Mouse (Mus musculus) CH12.LX (cell line): ENCODE measurements around the gene Tbx3. TPM values are rescaled to one million over a fixed set of nuclear protein-coding genes. Genes with fewer than 3 reads are reported as not detected.

ENCODE experiments used
- DNase-seq: peaks from one replicate; pipeline ENCODE4 v3.0.0-alpha.2; 2013; ENCODE audit errors: extremely low read depth
- H3K27ac ChIP-seq: 2 replicates; pipeline ENCODE4 v1.5.1; 2012; ENCODE audit warnings: low read depth, mild to moderate bottlenecking, control low read depth, moderate library complexity; ENCODE audit not compliant: insufficient read depth
- H3K27me3 ChIP-seq: replicated peaks from 2 replicates; pipeline ENCODE3; 2012; ENCODE audit warnings: inconsistent platforms
- H3K36me3 ChIP-seq, 2 experiments: replicated peaks in 1 of 2; 2 replicates each; pipeline versions ENCODE3 to v1.6.1; 2012; ENCODE audit warnings: inconsistent platforms in 1 of 2, low read length in 1 of 2, mild to moderate bottlenecking in 1 of 2, mixed read lengths in 1 of 2, moderate library complexity in 1 of 2; ENCODE audit not compliant: control insufficient read depth in 1 of 2, insufficient read depth in 1 of 2
- H3K4me1 ChIP-seq, 2 experiments: 2 replicates each; pipeline ENCODE4 v1.6.1; 2012; ENCODE audit warnings: inconsistent platforms in 1 of 2, moderate library complexity in 1 of 2; ENCODE audit not compliant: insufficient read depth in 2 of 2, control insufficient read depth in 1 of 2
- H3K4me2 ChIP-seq: 2 replicates; pipeline ENCODE4 v1.6.1; 2012; ENCODE audit warnings: low read depth, mild to moderate bottlenecking, control low read depth; ENCODE audit not compliant: poor library complexity, insufficient read depth, severe bottlenecking
- H3K4me3 ChIP-seq, 3 experiments: fragments of 150-350 bp in 1 of 3; sonication (generic) in 1 of 3; replicated peaks in 1 of 3; 2 replicates each; pipeline versions ENCODE3 to v1.5.1; 2011 to 2012; ENCODE audit warnings: low read depth in 2 of 3, low read length in 2 of 3, mild to moderate bottlenecking in 2 of 3, moderate library complexity in 2 of 3, control low read depth in 1 of 3, improper control_type of control experiment in 1 of 3, inconsistent platforms in 1 of 3, mixed read lengths in 1 of 3; ENCODE audit not compliant: poor library complexity in 1 of 3
- H3K79me2 ChIP-seq: replicated peaks from 2 replicates; pipeline ENCODE4 v1.6.1; 2012; ENCODE audit warnings: mild to moderate bottlenecking, moderate library complexity; ENCODE audit not compliant: control insufficient read depth, poor library complexity, insufficient read depth, severe bottlenecking; ENCODE audit errors: extremely low read depth
- H3K9ac ChIP-seq: 2 replicates; pipeline ENCODE4 v1.6.1; 2012; ENCODE audit warnings: low read depth, mild to moderate bottlenecking, control low read depth, moderate library complexity; ENCODE audit not compliant: insufficient read depth
- H3K9me3 ChIP-seq: replicated peaks from 2 replicates; pipeline ENCODE3; 2012; ENCODE audit warnings: low read length, inconsistent platforms, mixed read lengths
- BHLHE40 ChIP-seq: IDR thresholded peaks from 2 replicates; pipeline ENCODE4 v1.6.1; 2011; ENCODE audit warnings: mild to moderate bottlenecking, low read depth, low read length, improper control_type of control experiment
- CHD1 ChIP-seq: IDR thresholded peaks from 2 replicates; pipeline ENCODE4 v1.6.1; 2012; ENCODE audit warnings: low read depth, low read length, improper control_type of control experiment, inconsistent platforms
- CHD2 ChIP-seq: IDR thresholded peaks from 2 replicates; pipeline ENCODE4 v1.6.1; 2011; ENCODE audit warnings: low read length, improper control_type of control experiment
- E2F4 ChIP-seq: IDR thresholded peaks from 2 replicates; pipeline ENCODE4 v1.6.1; 2011; ENCODE audit warnings: low read depth, low read length, improper control_type of control experiment; ENCODE audit not compliant: insufficient replicate concordance
- ELF1 ChIP-seq: IDR thresholded peaks from 2 replicates; pipeline ENCODE4 v1.6.1; 2014; ENCODE audit warnings: low read depth, mild to moderate bottlenecking, inconsistent platforms, low read length, improper control_type of control experiment
- GABPA ChIP-seq: IDR thresholded peaks from 2 replicates; pipeline ENCODE4 v1.6.1; 2012; ENCODE audit warnings: low read depth, low read length, improper control_type of control experiment, inconsistent platforms; ENCODE audit not compliant: insufficient replicate concordance
- HCFC1 ChIP-seq: IDR thresholded peaks from 2 replicates; pipeline ENCODE4 v1.6.1; 2012; ENCODE audit warnings: low read depth, mild to moderate bottlenecking, inconsistent platforms, low read length, improper control_type of control experiment
- JUN ChIP-seq: IDR thresholded peaks from 2 replicates; pipeline ENCODE4 v1.6.1; 2011; ENCODE audit warnings: low read depth, mild to moderate bottlenecking, low read length, improper control_type of control experiment, moderate library complexity; ENCODE audit not compliant: insufficient read depth
- MAFK ChIP-seq: IDR thresholded peaks from 2 replicates; pipeline ENCODE4 v1.6.1; 2011; ENCODE audit warnings: low read length, improper control_type of control experiment; ENCODE audit not compliant: insufficient replicate concordance
- MAX ChIP-seq: IDR thresholded peaks from 2 replicates; pipeline ENCODE4 v1.6.1; 2011; ENCODE audit warnings: low read length, improper control_type of control experiment
- PAX5 ChIP-seq: IDR thresholded peaks from 2 replicates; pipeline ENCODE4 v1.6.1; 2012; ENCODE audit warnings: low read length, inconsistent platforms, mixed read lengths
- POLR2AphosphoS2 ChIP-seq: IDR thresholded peaks from 2 replicates; pipeline ENCODE4 v1.6.1; 2011; ENCODE audit warnings: low read depth, low read length, improper control_type of control experiment
- RAD21 ChIP-seq: IDR thresholded peaks from 2 replicates; pipeline ENCODE4 v1.6.1; 2011; ENCODE audit warnings: low read depth, mild to moderate bottlenecking, low read length, improper control_type of control experiment, moderate library complexity
- RCOR1 ChIP-seq: conservative IDR thresholded peaks from 2 replicates; pipeline ENCODE4 v1.6.1; 2012; ENCODE audit warnings: low read depth, mild to moderate bottlenecking, inconsistent platforms, low read length, improper control_type of control experiment
- USF2 ChIP-seq: conservative IDR thresholded peaks from 2 replicates; pipeline ENCODE4 v1.6.1; 2011; ENCODE audit warnings: low read depth, low read length, improper control_type of control experiment
- dilution Hi-C: fragments of 300-500 bp; cut with MboI; formaldehyde crosslinking; loops from 2 replicates; pipeline ENCODE4 v1.14.3; 2020; ENCODE audit warnings: low sequenced_read_pairs; ENCODE audit not compliant: extremely low pct_unique_long_range_greater_than_20kb, extremely low pct_ligation_motif_present
- in situ Hi-C: fragments of 300-500 bp; cut with MboI; formaldehyde crosslinking; loops from 3 replicates; pipeline ENCODE4 v1.14.3; 2019; ENCODE audit warnings: low sequenced_read_pairs, low pct_ligation_motif_present, low pct_unique_long_range_greater_than_20kb, mixed read lengths
- polyA plus RNA-seq: library from polyadenylated mRNA; unstranded; fragments of >175 nt; gene quantifications from 2 replicates; pipeline ENCODE4 v1.2.1, GENCODE M21; 2012; ENCODE audit warnings: low read depth; ENCODE audit not compliant: insufficient read length
- total RNA-seq, 2 experiments: library from RNA; depleted of rRNA; stranded (reverse); fragments of 300-350 nt in 1 of 2; fragments of >200 nt in 1 of 2; gene quantifications; 2 replicates each; pipeline ENCODE4 v1.2.3; 2012 to 2014

The Tbx3 gene
- total RNA-seq (2012; rRNA removed) (not detected in 2 replicates), total RNA-seq (2014; rRNA removed) (not detected in 2 replicates), polyA plus RNA-seq (not detected in 2 replicates)

DNA sequence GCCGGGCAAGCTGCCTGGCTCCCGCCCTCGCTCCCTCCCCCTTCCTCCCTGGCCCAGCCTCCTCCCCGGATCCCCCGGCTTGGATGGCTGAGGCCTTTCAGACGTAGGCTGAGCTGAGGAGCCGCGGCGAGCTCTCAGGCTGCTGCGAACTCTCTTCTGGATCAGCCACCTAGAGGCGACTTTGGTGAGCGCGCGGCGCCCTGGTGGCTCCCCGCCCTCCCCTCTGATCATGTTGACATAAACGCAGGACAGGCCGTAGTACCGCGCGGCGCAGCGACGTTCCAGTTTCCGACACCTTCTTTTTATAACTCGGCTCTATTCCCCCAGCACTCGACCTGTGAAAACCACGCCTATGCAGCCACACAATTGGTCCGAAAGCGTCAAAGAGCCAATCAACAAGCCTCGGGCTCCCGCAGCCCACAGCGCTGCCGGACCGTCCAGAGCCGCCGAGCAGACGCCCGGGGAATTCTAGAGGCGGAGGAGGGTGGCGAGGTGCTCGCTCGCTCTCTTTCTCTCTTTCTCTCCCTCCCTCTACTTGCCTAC is at the start of gene Tbx3:
Gene Tbx3 (plus strand): TSS at position 104 of the 543 bp plus-strand sequence.
- no peaks in the 10 kb centered on the region for H3K27me3 ChIP-seq
- in situ Hi-C loops = no loop called here
- no peak for DNase-seq

DNA sequence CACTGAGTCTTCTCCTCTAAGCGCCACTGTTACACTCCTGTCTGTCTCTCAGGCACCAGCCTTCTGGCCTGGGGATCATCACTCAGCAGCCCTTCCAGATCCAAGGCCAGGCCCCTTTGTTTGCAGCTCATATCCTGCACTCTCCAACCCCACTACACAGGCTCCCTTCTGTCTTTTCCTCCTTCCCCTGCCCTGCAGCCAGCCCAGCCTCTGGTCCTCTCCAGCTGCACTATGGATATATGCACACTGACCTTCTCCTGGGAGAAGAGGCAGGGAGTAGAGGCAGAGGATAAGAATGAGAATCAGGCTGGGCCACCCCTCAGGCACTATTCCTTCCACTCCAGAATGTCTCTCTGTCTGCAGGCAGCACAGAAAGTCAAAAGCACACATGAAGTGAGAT is 48.4 kb upstream of the Tbx3 start:
- Histone ChIP-seq H3K36me3 (no peaks in the 10 kb centered on the region), H3K9me3 (peaks cover 85% of the 10 kb centered on the region), H3K4me1 (no peaks in the 10 kb centered on the region), H3K27me3 (no peaks in the 10 kb centered on the region), H3K9ac (no peak overlapping the region), H3K4me3 (no peak overlapping the region), H3K27ac (no peak overlapping the region), H3K4me2 (no peak overlapping the region), H3K79me2 (no peaks in the 10 kb centered on the region)
- in situ Hi-C loops (no loop called here), dilution Hi-C loops (no loop called here)
- no peak for TF ChIP-seq JUN
- no peak for DNase-seq

More for the DNA sequence above, at the start of gene Tbx3:
- no peak within 1 kb of the TSS for H3K9ac ChIP-seq
- H3K4me2 ChIP-seq = no peak within 1 kb of the TSS
- H3K36me3 ChIP-seq = no peaks in the 10 kb centered on the region
- no peaks in the 10 kb centered on the region for H3K79me2 ChIP-seq
- dilution Hi-C loops = no loop called here
- no peak for TF ChIP-seq HCFC1
- TF ChIP-seq USF2 = no peak
- TF ChIP-seq MAX = no peak
- no peak for TF ChIP-seq GABPA
- TF ChIP-seq CHD1 = no peak
- no peak for TF ChIP-seq E2F4
- TF ChIP-seq ELF1 = no peak
- no peak for TF ChIP-seq BHLHE40
- no peak for TF ChIP-seq MAFK
- TF ChIP-seq CHD2 = no peak
- no peak for TF ChIP-seq RCOR1
- TF ChIP-seq RAD21 = no peak
- no peak for TF ChIP-seq POLR2AphosphoS2
- no peak for TF ChIP-seq PAX5
- TF ChIP-seq, all 38 proteins: peak for 0
- H3K27ac ChIP-seq = no peak within 1 kb of the TSS
- no peaks in the 10 kb centered on the region for H3K4me1 ChIP-seq
- H3K4me3 ChIP-seq = no peak within 1 kb of the TSS
- peaks cover 88% of the 10 kb centered on the region for H3K9me3 ChIP-seq
